Mouse (Mus musculus) kidney, adult 2 months (tissue): ENCODE data around the gene Primpol. TPM values are rescaled to one million over a fixed set of nuclear protein-coding genes. Genes with fewer than 3 reads are reported as not detected.
A peak's percentile ranks its signal among the peaks of the same experiment; 100 is the strongest.

Experiments
- DNase-seq: peaks from one replicate; pipeline ENCODE4 v3.0.0; 2021
- H3K27ac ChIP-seq: fragments of 200-500 bp; 2 replicates; pipeline ENCODE4 v1.5.1; 2012; ENCODE audit warnings: low read depth, low read length, control low read depth, inconsistent platforms; ENCODE audit not compliant: insufficient read depth
- H3K27me3 ChIP-seq: fragments of 200-500 bp; replicated peaks from 2 replicates; pipeline ENCODE4 v1.6.1; 2012; ENCODE audit warnings: mild to moderate bottlenecking, moderate library complexity, low read length, inconsistent platforms; ENCODE audit not compliant: control insufficient read depth, insufficient read depth
- H3K36me3 ChIP-seq: fragments of 200-500 bp; 2 replicates; pipeline ENCODE4 v1.6.1; 2012; ENCODE audit warnings: mild to moderate bottlenecking, moderate library complexity, low read length, inconsistent platforms; ENCODE audit not compliant: control insufficient read depth, insufficient read depth
- H3K4me1 ChIP-seq: fragments of 200-500 bp; 2 replicates; pipeline ENCODE4 v1.6.1; 2011; ENCODE audit warnings: low read length; ENCODE audit not compliant: control insufficient read depth, insufficient read depth
- H3K4me3 ChIP-seq: fragments of 200-500 bp; 2 replicates; pipeline ENCODE4 v1.5.1; 2011; ENCODE audit warnings: mild to moderate bottlenecking, low read depth, low read length, control low read depth; ENCODE audit not compliant: insufficient read depth
- CTCF ChIP-seq: fragments of 200-500 bp; conservative IDR thresholded peaks from 2 replicates; pipeline ENCODE4 v1.5.1; 2011; ENCODE audit warnings: low read depth, mild to moderate bottlenecking, control low read depth, low read length, moderate library complexity, mixed read lengths; ENCODE audit not compliant: insufficient read depth, insufficient read length
- POLR2A ChIP-seq: fragments of 200-500 bp; IDR thresholded peaks from one replicate; pipeline ENCODE4 v1.6.1; 2011; ENCODE audit warnings: low read depth, low read length, control low read depth
- WGBS: fragments of 180-500 bp; shearing (Covaris S2); methylation state at CpG from one replicate; pipeline ENCODE4 v1.1.7; 2018; 5-methylcytosine and 5-hydroxymethylcytosine counted together
- polyA plus RNA-seq: library from polyadenylated mRNA; depleted of rRNA; stranded (reverse); fragments of >200 nt; gene quantifications from 2 replicates; pipeline ENCODE4 v1.2.3, GENCODE M21; 2012

Gene Primpol
- polyA plus RNA-seq, 1 experiment, result 1.4 TPM

- no peak overlapping the region for H3K27ac ChIP-seq
- DNase-seq, result no peak
- H3K4me1 ChIP-seq, result no peaks in the 10 kb centered on the region
- no peak overlapping the region for H3K4me3 ChIP-seq
- no peak for TF ChIP-seq CTCF
- TF ChIP-seq POLR2A, result no peak
- WGBS, result 88% methylated on average over 2 of the region's 2 CpGs
- no peaks in the 10 kb centered on the region for H3K27me3 ChIP-seq
- no peaks in the 10 kb centered on the region; the same call in 1 of the 2 replicates for H3K36me3 ChIP-seq
Observed at GRCm38 (mm10) chr8:46573964-46574363, 43.0 kb downstream of the Primpol start.

- H3K4me3 ChIP-seq, result no peak overlapping the region
- no peak overlapping the region for H3K27ac ChIP-seq
- H3K27me3 ChIP-seq, result no peaks in the 10 kb centered on the region
- no peaks in the 10 kb centered on the region for H3K4me1 ChIP-seq
- WGBS, result 91% methylated on average over 2 of the region's 2 CpGs
- TF ChIP-seq CTCF, result no peak
- TF ChIP-seq POLR2A, result no peak
- no peak for DNase-seq
- H3K36me3 ChIP-seq, result no peaks in the 10 kb centered on the region; the same call in 1 of the 2 replicates
Observed at GRCm38 (mm10) chr8:46573446-46573845, 43.6 kb downstream of the Primpol start.

- Histone ChIP-seq H3K36me3 (no peaks in the 10 kb centered on the region), H3K27me3 (no peaks in the 10 kb centered on the region), H3K4me3 (no peak overlapping the region), H3K4me1 (no peaks in the 10 kb centered on the region), H3K27ac (no peak overlapping the region)
- no peak for TF ChIP-seq CTCF
- TF ChIP-seq POLR2A, result no peak
- DNase-seq, result no peak
- 85% methylated on average over 14 of the region's 14 CpGs for WGBS
Observed at GRCm38 (mm10) chr8:46570673-46571072, 46.3 kb downstream of the Primpol start.

- H3K4me1 ChIP-seq, result no peaks in the 10 kb centered on the region
- H3K36me3 ChIP-seq, result no peaks in the 10 kb centered on the region
- TF ChIP-seq CTCF, result no peak
- no peak for TF ChIP-seq POLR2A
- WGBS, result 89% methylated on average over 19 of the region's 19 CpGs
- no peak for DNase-seq
- no peaks in the 10 kb centered on the region for H3K27me3 ChIP-seq
- no peak overlapping the region for H3K27ac ChIP-seq
- H3K4me3 ChIP-seq, result no peak overlapping the region
Observed at GRCm38 (mm10) chr8:46569659-46570441, 47.2 kb downstream of the Primpol start.

GRCm38 (mm10) chr8:46568942-46569341, 48.1 kb downstream of the Primpol start:
- Histone ChIP-seq H3K4me1 (no peaks in the 10 kb centered on the region), H3K27ac (no peak overlapping the region), H3K36me3 (no peaks in the 10 kb centered on the region), H3K4me3 (no peak overlapping the region), H3K27me3 (no peaks in the 10 kb centered on the region)
- 81% methylated on average over 2 of the region's 2 CpGs for WGBS
- no peak for DNase-seq
- no peak for TF ChIP-seq POLR2A
- peak; percentile 46 for TF ChIP-seq CTCF

GRCm38 (mm10) chr8:46567946-46568345, 49.1 kb downstream of the Primpol start:
- Histone ChIP-seq H3K36me3 (no peaks in the 10 kb centered on the region), H3K27me3 (no peaks in the 10 kb centered on the region), H3K4me3 (no peak overlapping the region), H3K4me1 (no peaks in the 10 kb centered on the region), H3K27ac (no peak overlapping the region)
- TF ChIP-seq POLR2A (no peak), CTCF (no peak)
- 87% methylated on average over 8 of the region's 8 CpGs for WGBS
- no peak for DNase-seq

GRCm38 (mm10) chr8:46566914-46567529, 50.0 kb downstream of the Primpol start:
- Histone ChIP-seq H3K27ac (no peak overlapping the region), H3K4me3 (no peak overlapping the region), H3K4me1 (no peaks in the 10 kb centered on the region), H3K36me3 (no peaks in the 10 kb centered on the region), H3K27me3 (no peaks in the 10 kb centered on the region)
- 92% methylated on average over 7 of the region's 7 CpGs for WGBS
- TF ChIP-seq CTCF, result no peak
- no peak for TF ChIP-seq POLR2A
- no peak for DNase-seq
